Mouse (Mus musculus): Measurements from ENCODE around the gene Baiap2.

DNA sequence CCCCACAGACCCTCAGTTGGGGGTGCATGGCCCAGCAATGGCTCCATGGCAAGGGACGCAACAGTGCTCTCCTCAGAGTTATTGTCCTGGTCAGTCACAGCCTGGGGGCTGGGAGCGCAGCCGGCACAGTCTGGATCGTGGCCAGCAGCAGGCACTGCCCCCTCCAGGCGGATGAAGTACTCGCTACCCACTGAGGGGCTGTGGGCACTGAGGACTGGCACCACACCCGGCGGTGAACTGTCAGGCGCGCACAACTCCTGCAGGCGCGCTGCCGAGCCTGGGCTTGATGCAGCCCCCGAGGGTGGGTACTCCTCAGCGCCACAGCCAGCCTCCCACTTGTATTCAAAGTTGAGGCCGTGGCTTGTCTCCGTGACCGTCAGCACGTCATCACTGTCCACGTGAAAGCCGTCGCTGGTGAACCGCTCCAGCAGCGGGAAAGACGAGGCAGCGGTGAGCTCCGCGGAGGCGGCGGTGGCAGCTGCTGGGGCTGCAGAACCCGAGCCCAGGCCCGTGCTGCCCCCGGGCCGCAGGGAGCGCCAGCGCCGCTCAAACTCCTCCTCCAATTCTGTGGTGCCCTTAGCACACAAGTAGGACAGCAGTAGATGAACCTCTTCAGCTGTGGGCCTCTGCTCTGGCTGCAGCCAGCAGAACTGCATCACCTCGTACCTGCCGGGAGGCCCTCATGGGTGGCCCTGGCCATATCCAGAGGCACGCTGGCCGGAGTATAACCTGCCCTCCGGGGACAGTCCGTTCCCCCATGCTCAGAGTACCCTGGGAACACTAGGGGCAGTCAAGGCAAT, 69.4 kb downstream of the Baiap2 start:
- TF ChIP-seq POLR2A (IDR thresholded peaks at IDR 0.05; ENCODE audit: low read depth, low read length) (no peak), CTCF (conservative IDR thresholded peaks at IDR 0.05; ENCODE audit: insufficient read depth, insufficient read length, low read depth, low read length) (no peak)

Data from kidney, adult 2 months (tissue).